Mouse (Mus musculus) ovary, postnatal 10 days (tissue): ENCODE results near the gene Spcs3.
"Not testable (repeated sequence)": the region's sequence is repeated elsewhere in the genome, so short reads cannot be mapped to it uniquely, and the experiment has no call there.

ENCODE experiments used
- DNase-seq: peaks from one replicate; pipeline ENCODE4 v3.0.0; 2022; ENCODE audit warnings: low spot score

Gene Spcs3

DNA sequence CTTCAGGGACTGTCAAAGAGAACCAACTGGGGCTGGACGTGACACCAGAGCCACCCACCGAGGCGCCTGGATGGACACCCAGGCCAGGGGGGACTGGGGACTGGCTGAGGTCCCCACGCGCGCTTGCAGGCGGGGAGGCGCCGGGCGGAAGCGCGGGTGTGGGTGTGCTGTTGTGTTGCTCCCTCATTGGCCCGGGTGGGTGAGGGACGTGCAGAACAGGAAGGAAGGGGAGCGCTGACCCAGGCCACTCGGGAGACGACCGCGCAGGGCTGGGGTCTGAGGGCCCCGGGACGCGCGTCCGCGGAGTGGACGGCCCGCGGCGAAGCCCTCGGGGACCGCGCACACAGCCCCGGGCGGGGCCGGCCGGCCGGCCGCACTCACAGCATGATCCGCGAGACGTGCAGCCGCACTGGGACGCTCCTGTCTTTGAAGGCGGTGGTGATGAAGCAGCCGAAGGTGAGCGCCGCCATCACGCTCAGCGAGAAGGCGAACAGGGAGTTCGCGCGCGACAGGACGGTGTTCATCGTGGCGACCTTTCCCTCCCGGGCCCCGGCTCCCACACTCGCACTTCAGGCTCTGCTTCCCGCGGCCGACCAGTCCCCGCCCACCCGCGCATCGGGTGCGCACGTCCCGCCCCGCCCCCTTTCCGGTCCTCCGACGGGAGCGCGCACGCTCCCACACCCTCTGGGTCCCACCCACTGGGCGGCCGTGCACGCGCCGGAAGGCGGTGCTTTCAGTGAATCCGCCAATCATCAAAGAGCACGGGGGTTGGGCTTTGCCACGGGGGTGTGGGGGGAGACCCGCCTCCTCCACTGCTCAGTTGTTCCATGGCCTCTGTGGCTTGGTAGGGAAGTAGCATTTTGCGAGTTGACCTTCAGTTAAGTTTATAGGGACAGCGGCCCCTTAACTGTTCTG lies at the start of gene Spcs3, which contains the start of gene Asb5:
Gene Spcs3 (minus strand): TSS at position 617 of the 915 bp plus-strand sequence.
Gene Asb5 (plus strand): TSS at position 199 of the 915 bp plus-strand sequence.
- DNase-seq = peak; percentile 88

DNA sequence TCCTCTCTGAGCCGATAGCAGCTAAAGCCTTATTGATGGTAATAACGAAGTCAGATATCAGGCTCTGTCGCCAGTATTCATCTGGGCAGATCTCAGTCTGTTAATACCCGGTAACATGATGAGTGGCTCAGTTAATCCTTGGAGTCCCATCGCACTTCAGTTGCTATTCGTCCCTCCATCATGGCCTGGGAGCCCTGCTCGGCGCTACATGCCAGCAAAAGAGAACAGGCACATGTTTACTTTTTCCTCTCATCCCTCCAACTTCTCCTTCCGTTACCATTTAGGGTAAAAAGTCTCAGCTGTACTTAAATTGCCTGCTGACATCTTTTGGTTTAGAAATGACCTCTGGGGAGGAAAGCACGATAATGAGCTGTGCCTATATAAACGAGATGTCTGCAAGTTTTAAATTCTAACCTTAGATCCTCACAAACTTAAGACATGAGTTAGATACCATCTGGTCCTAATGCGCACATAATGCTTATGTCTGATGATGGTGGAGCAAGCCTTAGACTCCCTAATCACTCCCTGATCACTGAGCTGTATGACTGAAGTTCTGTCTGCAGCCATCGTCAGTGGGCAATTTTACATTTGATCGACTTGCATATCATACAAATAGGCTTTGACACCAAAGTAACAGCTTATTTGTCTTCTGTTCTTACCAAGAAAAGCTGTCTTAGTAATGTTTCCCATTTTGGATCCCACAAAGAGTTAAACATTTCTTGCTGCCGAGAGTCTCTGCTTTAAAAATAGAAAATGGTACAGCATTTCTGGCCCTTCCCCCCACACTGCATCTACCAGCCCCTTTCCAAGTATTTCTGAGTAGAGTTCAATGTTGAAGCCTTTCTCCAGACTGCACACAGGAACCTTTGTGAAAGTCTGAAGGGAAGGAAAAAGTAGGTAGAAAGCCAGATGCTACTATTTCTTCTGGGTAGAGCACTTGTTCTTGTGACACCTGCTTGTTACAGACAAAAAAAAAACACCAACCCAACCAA lies 41.1 kb upstream of the Spcs3 start:
- no peak for DNase-seq

DNA sequence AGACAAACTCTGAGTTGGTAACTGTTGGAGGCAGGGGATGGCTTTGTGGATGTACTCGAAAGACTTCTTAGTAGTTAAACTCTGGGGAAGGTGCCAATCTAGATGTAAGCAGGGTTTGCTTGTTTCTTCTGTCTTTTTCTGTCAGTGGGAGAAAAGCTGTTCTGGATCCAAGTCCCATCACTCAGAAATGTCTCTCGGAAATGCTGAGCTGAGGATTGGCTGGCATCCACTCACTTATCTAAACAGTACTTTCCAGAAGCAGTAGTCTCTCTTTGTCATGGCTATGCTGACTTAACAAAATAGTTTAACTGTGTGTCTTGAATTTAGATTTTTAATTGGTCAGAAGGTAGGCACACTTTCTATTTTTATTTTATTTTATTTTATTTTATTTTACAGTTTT lies 37.4 kb upstream of the Spcs3 start:
- DNase-seq = no peak

GRCm38 (mm10) chr8:54565603-54566260 lies 35.9 kb upstream of the Spcs3 start:
- no peak for DNase-seq

DNA sequence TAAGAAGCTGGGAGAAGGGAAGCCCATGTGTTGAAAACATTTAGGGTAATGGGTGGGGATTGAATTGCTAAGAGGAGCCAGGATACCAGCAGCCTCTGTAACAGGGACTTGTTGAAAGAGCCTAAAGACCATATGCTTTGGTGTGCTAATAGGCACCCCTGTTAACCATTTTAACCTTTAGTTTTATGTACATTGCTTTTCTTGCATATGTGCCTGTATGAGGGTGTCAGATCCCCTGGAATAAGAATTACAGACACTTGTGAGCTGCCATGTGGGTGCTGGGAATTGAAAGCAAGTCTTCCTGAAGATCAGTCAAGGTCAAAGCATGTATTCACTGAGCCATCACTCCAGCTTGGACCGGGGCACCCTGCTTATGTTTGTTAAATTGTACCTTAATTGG lies 35.4 kb upstream of the Spcs3 start:
- no peak for DNase-seq

GRCm38 (mm10) chr8:54562137-54562536 lies 32.3 kb upstream of the Spcs3 start:
- DNase-seq = no peak

GRCm38 (mm10) chr8:54554921-54555320 lies 25.1 kb upstream of the Spcs3 start:
- DNase-seq = no peak

- no peak for DNase-seq
Observed at GRCm38 (mm10) chr8:54550026-54550574, 20.3 kb upstream of the Spcs3 start.

DNA sequence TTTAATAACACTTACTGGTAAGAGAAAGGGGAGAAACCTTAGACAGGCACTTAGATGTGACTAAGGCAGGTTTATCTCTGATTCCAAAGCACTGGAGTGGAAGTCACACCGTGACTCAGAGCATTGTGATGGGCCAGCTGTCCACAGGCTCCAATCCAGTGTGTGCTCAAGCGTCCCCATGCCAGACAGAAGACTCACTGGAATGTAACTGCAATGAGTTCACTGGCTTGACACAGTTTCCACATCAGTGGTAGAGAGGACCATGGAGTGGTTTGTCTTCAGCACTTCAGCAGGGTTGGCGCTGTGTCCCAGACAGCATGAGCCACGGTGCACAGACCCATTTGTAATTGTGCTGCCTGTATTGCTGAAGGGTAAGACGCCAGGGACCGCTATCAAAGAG lies 18.6 kb upstream of the Spcs3 start:
- DNase-seq = no peak

GRCm38 (mm10) chr8:54541331-54541730 lies 11.5 kb upstream of the Spcs3 start:
- no peak for DNase-seq

DNA sequence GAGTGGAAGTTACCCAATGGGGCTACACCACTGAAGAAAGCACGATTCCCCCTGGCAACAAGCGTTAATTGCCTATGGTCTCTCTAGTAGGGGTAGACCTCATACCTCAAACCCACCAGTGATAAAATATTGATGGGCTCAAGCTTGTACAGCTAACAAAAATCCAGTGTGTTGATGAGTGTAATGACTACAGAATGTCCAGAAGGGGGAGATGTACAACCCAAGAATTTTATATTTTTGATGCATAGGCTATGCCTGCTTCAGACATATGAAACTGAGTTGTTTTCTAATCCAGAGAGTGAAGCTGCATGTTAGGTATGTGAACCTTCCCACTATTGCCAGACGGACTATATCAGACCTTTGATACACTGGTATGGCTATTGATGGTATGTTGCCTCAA lies 7.5 kb upstream of the Spcs3 start:
- DNase-seq = no peak

GRCm38 (mm10) chr8:54535172-54535571 lies 5.4 kb upstream of the Spcs3 start:
- no peak for DNase-seq

DNA sequence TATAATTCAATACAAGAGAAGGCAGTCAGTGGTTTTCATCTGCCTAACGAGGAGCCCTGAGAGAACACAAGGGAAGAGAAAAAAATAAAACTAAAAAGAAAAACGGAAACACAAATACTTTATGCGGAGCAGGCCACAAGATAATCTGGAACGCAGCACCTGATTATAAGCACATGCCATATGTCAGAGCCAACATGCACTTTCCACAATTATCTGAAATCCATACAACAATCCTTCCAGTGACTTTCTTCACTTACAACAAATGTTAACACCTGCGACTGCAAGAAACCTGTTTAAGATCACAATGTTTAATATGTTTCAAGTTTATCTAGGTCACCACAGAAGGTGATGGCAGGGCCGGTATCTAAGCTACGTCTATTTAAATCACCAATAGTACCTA lies 1.2 kb downstream of the Spcs3 start:
- DNase-seq = no peak

DNA sequence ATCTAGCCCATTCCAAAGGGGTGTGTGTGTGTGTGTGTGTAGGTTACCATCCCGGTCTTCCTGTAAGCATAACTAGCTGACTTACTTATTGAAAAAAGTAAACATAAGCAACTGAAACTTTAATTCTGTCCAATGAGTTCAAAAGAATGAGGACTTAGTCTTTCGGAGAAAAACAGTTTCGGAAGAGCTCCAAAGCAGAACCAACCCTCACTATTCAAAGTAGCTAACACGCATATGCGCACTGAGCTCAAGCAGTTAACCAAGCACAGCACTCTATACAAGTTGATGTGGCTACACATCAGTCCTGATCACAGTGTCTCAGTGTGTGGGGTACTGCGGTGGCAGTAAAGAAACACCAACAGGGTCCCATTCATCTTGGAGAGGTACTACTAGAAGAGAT lies 3.1 kb downstream of the Spcs3 start:
- no peak for DNase-seq

GRCm38 (mm10) chr8:54525606-54526005 lies 4.2 kb downstream of the Spcs3 start:
- DNase-seq = no peak

DNA sequence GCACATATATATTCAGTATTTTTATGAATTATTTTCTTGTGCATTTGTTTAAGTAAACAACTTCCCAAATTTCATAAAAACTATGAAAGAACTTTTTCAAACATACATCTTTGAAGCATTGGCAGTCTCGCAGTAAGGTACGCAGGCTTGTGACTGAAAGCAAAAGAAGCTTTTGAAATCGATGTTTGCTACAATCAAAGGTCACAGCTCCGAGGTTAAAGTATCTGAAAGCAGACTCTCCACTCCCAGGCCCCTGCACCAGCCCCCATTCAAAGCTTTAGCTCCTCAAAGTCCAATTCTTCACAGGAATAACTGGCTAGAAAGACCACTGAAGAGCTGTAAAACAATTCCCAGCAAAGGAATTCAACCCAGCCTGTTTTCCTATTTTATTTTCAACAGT lies 9.3 kb downstream of the Spcs3 start:
- DNase-seq = no peak

DNA sequence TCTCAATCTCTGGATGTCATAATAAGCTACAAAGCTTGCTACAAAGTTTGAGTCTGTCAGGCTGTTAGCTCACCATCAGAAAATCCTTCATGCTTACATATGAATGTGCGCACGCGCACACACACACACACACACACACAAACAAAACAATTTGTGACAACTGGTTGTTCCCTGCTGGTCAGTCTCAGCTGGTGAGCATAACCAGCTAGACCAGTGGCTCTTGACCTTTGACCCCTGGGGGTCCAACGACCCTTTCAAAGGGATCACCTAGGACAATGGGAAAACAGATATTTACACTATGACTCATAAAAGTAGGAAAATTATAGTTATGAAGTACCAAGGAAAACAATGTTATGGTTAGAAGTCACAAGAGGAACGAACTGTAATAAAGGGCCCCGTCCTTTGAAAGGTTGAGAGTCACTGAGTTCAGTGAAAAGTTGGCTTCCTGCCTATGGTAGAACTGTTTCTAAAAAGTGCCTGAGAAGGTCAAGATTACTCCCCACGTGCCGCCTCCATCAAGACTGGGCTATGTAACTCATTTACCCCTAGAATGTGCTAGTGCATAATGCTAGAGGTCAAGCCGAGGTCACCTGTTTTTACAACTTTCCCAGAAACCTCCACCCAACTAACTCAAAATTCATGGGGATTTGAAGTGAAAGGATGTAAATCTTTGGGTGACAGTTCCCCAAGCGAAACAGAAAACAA lies 10.9 kb downstream of the Spcs3 start:
- DNase-seq = no peak

DNA sequence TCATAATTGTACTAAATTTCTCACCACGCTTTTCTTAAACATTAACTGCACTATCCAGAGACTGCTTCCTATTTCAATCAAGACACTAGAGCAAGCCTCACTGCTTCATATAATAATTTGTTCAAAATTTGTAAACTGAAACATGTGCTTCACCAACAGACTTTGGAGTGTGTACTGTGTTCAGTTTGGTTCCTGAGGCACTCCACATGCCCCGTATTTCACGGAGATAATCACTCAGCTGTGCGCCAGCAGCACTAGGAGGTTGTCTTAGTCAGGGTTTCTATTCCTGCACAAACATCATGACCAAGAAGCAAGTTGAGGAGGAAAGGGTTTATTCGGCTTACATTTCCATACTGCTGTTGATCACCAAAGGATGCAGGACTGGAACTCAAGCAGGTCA lies 17.6 kb downstream of the Spcs3 start:
- not testable (repeated sequence) for DNase-seq

- no peak for DNase-seq
Observed at GRCm38 (mm10) chr8:54511791-54512190, 18.0 kb downstream of the Spcs3 start.

DNA sequence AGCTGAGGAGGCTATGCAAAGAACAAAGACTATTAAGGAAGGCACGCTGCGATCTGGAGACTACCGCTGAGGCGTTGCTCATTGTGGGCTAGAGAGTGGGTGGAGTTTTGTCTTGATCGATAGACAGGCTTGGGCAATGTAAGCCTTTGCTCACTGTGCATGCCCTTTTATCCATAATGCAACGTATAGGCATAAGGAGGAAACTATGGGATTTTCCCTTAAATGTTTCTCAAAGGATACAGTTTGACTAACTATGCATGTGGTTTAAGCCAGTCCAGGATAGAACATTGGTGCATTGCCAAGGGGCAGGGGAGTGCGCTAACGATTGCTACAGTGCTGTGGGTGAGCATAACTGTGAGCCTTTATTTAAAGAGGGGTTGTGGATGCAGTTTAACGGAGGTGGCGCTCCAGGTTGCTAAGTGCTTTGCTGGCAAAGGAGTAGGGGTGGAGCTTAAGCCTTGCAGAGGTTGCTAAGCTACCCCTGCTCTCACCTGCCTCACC lies 20.5 kb downstream of the Spcs3 start:
- DNase-seq = no peak

DNA sequence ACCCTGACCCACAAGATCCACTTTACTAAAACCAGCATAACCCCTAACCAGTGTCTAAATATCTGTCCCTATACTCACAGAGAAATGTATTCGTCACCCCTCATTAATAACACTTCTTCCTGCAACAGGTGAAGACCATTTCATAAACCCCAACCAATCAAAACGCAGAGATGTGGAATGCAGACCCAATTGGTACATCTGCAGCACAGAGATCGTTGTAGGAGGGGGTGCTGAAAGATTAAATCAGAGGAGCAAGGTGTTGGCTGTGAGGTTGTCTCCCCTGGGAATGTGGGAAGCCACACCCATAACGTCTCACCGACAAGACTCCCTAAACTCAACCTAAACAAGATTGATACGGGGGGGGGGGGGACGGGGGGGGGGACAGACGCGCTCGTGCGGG lies 21.0 kb downstream of the Spcs3 start:
- no peak for DNase-seq
